Comparison of ENCODE assay signal across 8 mouse cellular contexts in the genomic region with DNA sequence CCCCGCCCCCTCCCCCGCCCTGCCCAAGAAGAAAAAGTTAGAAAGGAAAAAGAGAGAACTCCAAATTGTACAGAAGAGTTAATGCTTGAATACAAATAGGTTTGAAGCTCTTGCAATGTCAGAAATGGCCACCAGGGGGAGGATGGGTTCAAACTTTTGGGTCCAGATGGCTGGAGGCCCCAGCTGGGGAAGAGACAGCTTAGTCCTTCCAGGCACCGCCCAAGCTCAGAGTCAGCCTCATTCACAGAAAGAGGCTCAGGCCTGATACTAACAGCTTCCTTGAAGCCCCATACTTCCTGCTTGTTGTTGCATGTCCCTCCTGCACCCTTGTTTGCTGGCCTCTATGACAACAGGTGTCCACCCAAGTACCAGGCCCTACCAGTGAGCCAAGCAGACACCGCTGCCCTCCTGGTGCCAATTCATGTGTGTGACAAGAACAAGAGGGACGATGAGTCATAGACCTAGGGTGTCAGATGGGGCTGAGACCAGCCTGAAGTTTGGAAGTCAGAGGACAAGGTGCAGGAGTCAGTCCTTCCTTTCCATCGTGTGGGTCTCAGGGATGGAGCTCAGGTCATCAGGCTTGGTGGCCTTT. TPM values are rescaled to one million over a fixed set of nuclear protein-coding genes. Genes with fewer than 3 reads are reported as not detected.
DNase-seq lines count a peak whose midpoint lies in the region; ATAC-seq lines count a peak whose summit lies in the region.

No protein-coding gene starts in this region.

- H3K9ac ChIP-seq in intestine, embryonic 15.5 days = no peak overlapping the region

- H3K36me3 ChIP-seq in intestine, embryonic 15.5 days = no peaks in the 10 kb centered on the region

- peaks cover 6% of the 10 kb centered on the region for H3K4me1 ChIP-seq in intestine, embryonic 15.5 days (replicated peaks)

- DNase-seq in adrenal gland, adult 2 months = peak; percentile 86
- peak; percentile 88 for DNase-seq in embryo, embryonic 10 days (ENCODE audit: low spot score)
- DNase-seq in gastrocnemius, postnatal 14 days = peak; percentile 91
- DNase-seq in left cerebral cortex, postnatal 14 days (ENCODE audit: low spot score in 2 of 2) = peak; percentile 94
- peak; percentile 75 to 76 for DNase-seq in right cerebral cortex, postnatal 36 days (ENCODE audit: low spot score in 2 of 2)
- DNase-seq in urinary bladder, postnatal 4 days (ENCODE audit: low spot score in 2 of 2) = peak; percentile 83 to 93

- peak overlapping the region; percentile 42 for H3K27ac ChIP-seq in intestine, embryonic 15.5 days

- H3K4me3 ChIP-seq in intestine, embryonic 15.5 days (replicated peaks) = no peak overlapping the region

- no peaks in the 10 kb centered on the region for H3K27me3 ChIP-seq in intestine, embryonic 15.5 days (replicated peaks)

- H3K9me3 ChIP-seq in intestine, embryonic 15.5 days = no peaks in the 10 kb centered on the region

- ATAC-seq in intestine, embryonic 15.5 days = peak; percentile 86
- peak; percentile 72 for ATAC-seq in megakaryocyte-erythroid progenitor cell, adult 5-6 weeks (replicated peaks; ENCODE audit: low FRiP score, low TSS enrichment, poor library complexity, severe bottlenecking)

- H3K4me2 ChIP-seq in intestine, embryonic 15.5 days (replicated peaks) = no peak overlapping the region

- intact Hi-C loops in gastrocnemius, postnatal 14 days (cut with DNase I; ENCODE audit: low total_unique reads) = no loop called here
- intact Hi-C loops in left cerebral cortex, postnatal 14 days (cut with DNase I) = loop anchor here (10.0 kb wide), 1 partner anchor 255 kb away; no protein-coding TSS in a partner anchor

- WGBS in intestine, embryonic 15.5 days = 45% methylated on average over 6 of the region's 6 CpGs

RNA-seq across cellular contexts. Expression of gene Rinl, which starts 8.6 kb away (rescaled TPM):
- total RNA-seq in adrenal gland, adult 2 months (2021) = 1 to 10 TPM; 2.9 to 3.7 TPM
- polyA plus RNA-seq in adrenal gland, adult 2 months (2012; rRNA removed) = 3.0 and 4.1 TPM in 2 replicates
- total RNA-seq in gastrocnemius, postnatal 14 days (2021) = 1 to 10 TPM in 1 of 2 experiments, under 1 TPM in 1; 0.80 to 1.3 TPM
- 4.5 and 5.6 TPM in 2 replicates for polyA plus RNA-seq in intestine, embryonic 15.5 days (2015; fragmentation: Nextera tagmentation; extraction: Ambion mirVana)
- 1 to 10 TPM; 1.6 to 2.5 TPM for total RNA-seq in left cerebral cortex, postnatal 14 days (2021)
- 21.5 and 26.4 TPM in 2 replicates for total RNA-seq in megakaryocyte-erythroid progenitor cell, adult 5-6 weeks (2014; fragmentation: Nextera tagmentation)
- 17.9 and 24.5 TPM in 2 replicates for total RNA-seq in megakaryocyte-erythroid progenitor cell, adult 5-6 weeks (2017)

RNA-seq across cellular contexts. Expression of gene Nfkbib, which starts 12.9 kb away (rescaled TPM):
- total RNA-seq in adrenal gland, adult 2 months (2021) = 10 to 100 TPM; 38.0 to 62.9 TPM
- 97.6 and 122 TPM in 2 replicates for polyA plus RNA-seq in adrenal gland, adult 2 months (2012; rRNA removed)
- total RNA-seq in gastrocnemius, postnatal 14 days (2021) = 10 to 100 TPM; 21.2 to 21.3 TPM
- 40.2 and 43.7 TPM in 2 replicates for polyA plus RNA-seq in intestine, embryonic 15.5 days (2015; fragmentation: Nextera tagmentation; extraction: Ambion mirVana)
- total RNA-seq in left cerebral cortex, postnatal 14 days (2021) = 10 to 100 TPM; 39.3 to 39.6 TPM
- total RNA-seq in megakaryocyte-erythroid progenitor cell, adult 5-6 weeks (2014; fragmentation: Nextera tagmentation) = 34.3 and 39.7 TPM in 2 replicates
- 10.3 and 12.8 TPM in 2 replicates for total RNA-seq in megakaryocyte-erythroid progenitor cell, adult 5-6 weeks (2017)

RNA-seq across cellular contexts. Expression of gene Sirt2, which starts 13.6 kb away (rescaled TPM):
- 10 to 100 TPM; 86.0 to 87.0 TPM for total RNA-seq in adrenal gland, adult 2 months (2021)
- polyA plus RNA-seq in adrenal gland, adult 2 months (2012; rRNA removed) = 57.3 and 59.0 TPM in 2 replicates
- 10 to 100 TPM; 77.2 to 77.5 TPM for total RNA-seq in gastrocnemius, postnatal 14 days (2021)
- 54.9 and 60.3 TPM in 2 replicates for polyA plus RNA-seq in intestine, embryonic 15.5 days (2015; fragmentation: Nextera tagmentation; extraction: Ambion mirVana)
- total RNA-seq in left cerebral cortex, postnatal 14 days (2021) = 100 to 1,000 TPM; 189 to 230 TPM
- total RNA-seq in megakaryocyte-erythroid progenitor cell, adult 5-6 weeks (2014; fragmentation: Nextera tagmentation) = 85.8 and 107 TPM in 2 replicates
- 41.4 and 49.7 TPM in 2 replicates for total RNA-seq in megakaryocyte-erythroid progenitor cell, adult 5-6 weeks (2017)

RNA-seq across cellular contexts. Expression of gene Ccer2, which starts 24.2 kb away (rescaled TPM):
- not detected for total RNA-seq in adrenal gland, adult 2 months (2021)
- polyA plus RNA-seq in adrenal gland, adult 2 months (2012; rRNA removed) = not detected in 2 replicates
- total RNA-seq in gastrocnemius, postnatal 14 days (2021) = not detected
- polyA plus RNA-seq in intestine, embryonic 15.5 days (2015; fragmentation: Nextera tagmentation; extraction: Ambion mirVana) = not detected in 2 replicates
- total RNA-seq in left cerebral cortex, postnatal 14 days (2021) = 1 to 10 TPM; 1.3 TPM
- not detected in 2 replicates for total RNA-seq in megakaryocyte-erythroid progenitor cell, adult 5-6 weeks (2014; fragmentation: Nextera tagmentation)
- total RNA-seq in megakaryocyte-erythroid progenitor cell, adult 5-6 weeks (2017) = not detected in 2 replicates

RNA-seq across cellular contexts. Expression of gene Hnrnpl, which starts 28.2 kb away (rescaled TPM):
- 100 to 1,000 TPM; 382 to 408 TPM for total RNA-seq in adrenal gland, adult 2 months (2021)
- polyA plus RNA-seq in adrenal gland, adult 2 months (2012; rRNA removed) = 119 and 120 TPM in 2 replicates
- total RNA-seq in gastrocnemius, postnatal 14 days (2021) = 100 to 1,000 TPM; 158 to 189 TPM
- polyA plus RNA-seq in intestine, embryonic 15.5 days (2015; fragmentation: Nextera tagmentation; extraction: Ambion mirVana) = 210 and 237 TPM in 2 replicates
- total RNA-seq in left cerebral cortex, postnatal 14 days (2021) = 100 to 1,000 TPM; 401 to 422 TPM
- 437 and 487 TPM in 2 replicates for total RNA-seq in megakaryocyte-erythroid progenitor cell, adult 5-6 weeks (2014; fragmentation: Nextera tagmentation)
- total RNA-seq in megakaryocyte-erythroid progenitor cell, adult 5-6 weeks (2017) = 350 and 619 TPM in 2 replicates

Comparison
In these comparisons a context has a peak if more than half of its experiments do, and no peak if none do; other contexts are left out.
1. RNA of gene Rinl, which starts 8.6 kb away (total RNA-seq): 17.9 to 26.4 TPM in megakaryocyte-erythroid progenitor cell, adult 5-6 weeks; 2.9 to 3.7 TPM in adrenal gland, adult 2 months, 1.6 to 2.5 TPM in left cerebral cortex, postnatal 14 days and 0.80 to 1.3 TPM in gastrocnemius, postnatal 14 days; every median in the first group is over 4 times any median in the second.
2. Peak in every context shown above with its lines, with median percentiles within 50 percentile points of each other: DNase-seq.